Mouse (Mus musculus) liver, postnatal 0 days (tissue): ENCODE measurements around the gene Emc1.

Experiments
- CTCF ChIP-seq: sonication (generic); IDR thresholded peaks from 2 replicates; pipeline ENCODE4 v1.5.1; 2016; ENCODE audit warnings: antibody characterized with exemption, low read depth
- EP300 ChIP-seq: IDR thresholded peaks from 2 replicates; pipeline ENCODE4 v1.6.1; 2016; ENCODE audit warnings: antibody characterized with exemption, low read depth, mild to moderate bottlenecking

DNA sequence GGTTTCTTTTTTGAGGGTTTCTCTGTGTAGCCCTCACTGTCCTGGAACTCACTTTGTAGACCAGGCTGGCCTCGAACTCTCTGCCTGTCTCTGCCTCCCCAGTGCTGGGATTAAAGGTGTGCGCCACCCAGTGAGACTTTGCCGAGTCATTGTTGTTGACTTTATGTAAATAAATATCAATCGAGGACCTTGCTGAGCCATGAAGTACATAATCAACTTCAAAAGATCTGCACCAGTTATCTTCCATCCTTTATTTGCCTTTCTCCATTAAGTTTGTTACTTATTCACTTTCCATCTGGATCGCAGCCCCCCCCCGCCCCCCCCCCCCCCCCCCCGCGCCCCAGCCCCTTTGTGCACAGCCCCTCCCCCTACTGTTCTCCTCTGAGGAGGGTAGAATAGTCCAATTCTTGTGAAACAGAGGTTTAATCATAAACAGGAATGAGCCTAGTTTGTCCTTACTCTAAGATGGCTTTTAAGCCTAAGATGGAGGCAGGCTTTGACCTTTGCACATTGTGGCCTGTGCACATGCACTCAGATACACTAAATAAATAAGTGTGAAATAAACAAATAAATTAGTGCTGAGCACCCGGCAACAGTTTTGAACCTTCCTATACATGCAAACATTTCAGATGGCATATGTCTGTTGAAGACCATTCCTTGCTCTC lies 17.6 kb upstream of the Emc1 start:
- no peak for TF ChIP-seq CTCF
- TF ChIP-seq EP300 = no peak
